Mouse (Mus musculus) spleen, postnatal 0 days (tissue): ENCODE data around the gene Dcaf11. TPM values are rescaled to one million over a fixed set of nuclear protein-coding genes. Genes with fewer than 3 reads are reported as not detected.

Source experiments
- polyA plus RNA-seq: library from polyadenylated mRNA; unstranded; fragments of >200 nt; fragmentation: Nextera tagmentation; extraction: Ambion mirVana; gene quantifications from 2 replicates; pipeline ENCODE4 v1.2.1, GENCODE M21; 2015

Gene Dcaf11
- 36.9 and 41.9 TPM in 2 replicates for polyA plus RNA-seq

GRCm38 (mm10) chr14:55559799-55560201, at the start of gene Dcaf11:
Dcaf11 (plus strand) TSS chr14:55560006.

GRCm38 (mm10) chr14:55510125-55510731, 49.6 kb upstream of the Dcaf11 start, which contains the start of gene Cpne6:
Cpne6 (plus strand) TSS chr14:55510445.

GRCm38 (mm10) chr14:55524785-55525184, 35.0 kb upstream of the Dcaf11 start, which contains the start of gene Nrl:
Nrl (minus strand) TSS chr14:55524981.

GRCm38 (mm10) chr14:55540067-55540786, 19.6 kb upstream of the Dcaf11 start, which contains the start of gene Pck2:
Pck2 (plus strand) TSS chr14:55540266.

GRCm38 (mm10) chr14:55560202-55561073, 632 bp downstream of the Dcaf11 start, which contains the start of gene A730061H03Rik:
A730061H03Rik (minus strand) TSS chr14:55560406.

GRCm38 (mm10) chr14:55575302-55575701, 15.5 kb downstream of the Dcaf11 start, which contains the start of gene Fitm1:
Fitm1 (plus strand) TSS chr14:55575617.

GRCm38 (mm10) chr14:55577871-55578667, 18.3 kb downstream of the Dcaf11 start, which contains the start of gene Psme1:
Psme1 (plus strand) TSS chr14:55578123.

GRCm38 (mm10) chr14:55584702-55585565, 25.1 kb downstream of the Dcaf11 start, which contains the start of gene Emc9:
Emc9 (minus strand) TSS chr14:55585302.

GRCm38 (mm10) chr14:55590748-55591330, 31.0 kb downstream of the Dcaf11 start, which contains the start of gene Psme2:
Psme2 (minus strand) TSS chr14:55591113.

GRCm38 (mm10) chr14:55591331-55591891, 31.6 kb downstream of the Dcaf11 start, which contains the start of gene Rnf31:
Rnf31 (plus strand) TSS chr14:55591708.

GRCm38 (mm10) chr14:55603271-55603632, 43.4 kb downstream of the Dcaf11 start, which contains the start of gene Irf9:
Irf9 (plus strand) TSS chr14:55603571.

GRCm38 (mm10) chr14:55617822-55618221, 58.0 kb downstream of the Dcaf11 start, which contains the start of gene Rec8:
Rec8 (plus strand) TSS chr14:55618037.

Other genes with a start within 250 kb of the Dcaf11 start
- 69.5 and 75.3 TPM in 2 replicates for gene Dhrs4, start 81.2 kb upstream of the Dcaf11 start, polyA plus RNA-seq
- gene Carmil3, start 69.4 kb upstream of the Dcaf11 start, polyA plus RNA-seq: 0.37 and 0.76 TPM in 2 replicates
- 0.10 and 0.12 TPM in 2 replicates for gene Cpne6, start 49.6 kb upstream of the Dcaf11 start, polyA plus RNA-seq
- not detected in 2 replicates for gene Nrl, start 35.0 kb upstream of the Dcaf11 start, polyA plus RNA-seq
- gene Pck2, start 19.7 kb upstream of the Dcaf11 start, polyA plus RNA-seq: 74.2 and 76.3 TPM in 2 replicates
- 2.7 and 3.2 TPM in 2 replicates for gene A730061H03Rik, start 400 bp downstream of the Dcaf11 start, polyA plus RNA-seq
- gene Fitm1, start 15.6 kb downstream of the Dcaf11 start, polyA plus RNA-seq: 0.37 and 0.45 TPM in 2 replicates
- gene Psme1, start 18.1 kb downstream of the Dcaf11 start, polyA plus RNA-seq: 145 and 162 TPM in 2 replicates
- gene Emc9, start 25.3 kb downstream of the Dcaf11 start, polyA plus RNA-seq: 46.7 and 47.4 TPM in 2 replicates
- 233 and 255 TPM in 2 replicates for gene Psme2, start 31.1 kb downstream of the Dcaf11 start, polyA plus RNA-seq
- gene Rnf31, start 31.7 kb downstream of the Dcaf11 start, polyA plus RNA-seq: 16.4 and 19.3 TPM in 2 replicates
- gene Irf9, start 43.6 kb downstream of the Dcaf11 start, polyA plus RNA-seq: 34.6 and 38.5 TPM in 2 replicates
- gene Rec8, start 58.0 kb downstream of the Dcaf11 start, polyA plus RNA-seq: 5.8 and 7.8 TPM in 2 replicates
- 24.1 and 28.0 TPM in 2 replicates for gene Ipo4, start 76.0 kb downstream of the Dcaf11 start, polyA plus RNA-seq
- 0.64 and 1.7 TPM in 2 replicates for gene Gm49378, start 77.9 kb downstream of the Dcaf11 start, polyA plus RNA-seq
- gene Tm9sf1, start 83.8 kb downstream of the Dcaf11 start, polyA plus RNA-seq: 56.5 and 57.4 TPM in 2 replicates
- gene Tssk4, start 90.2 kb downstream of the Dcaf11 start, polyA plus RNA-seq: 0.56 and 0.63 TPM in 2 replicates
- 30.4 TPM in 2 replicates for gene Mdp1, start 100.5 kb downstream of the Dcaf11 start, polyA plus RNA-seq
- 27.5 and 30.5 TPM in 2 replicates for gene Gmpr2, start 111.9 kb downstream of the Dcaf11 start, polyA plus RNA-seq
- 303 and 330 TPM in 2 replicates for gene Nedd8, start 112.1 kb downstream of the Dcaf11 start, polyA plus RNA-seq
- 25.8 and 29.4 TPM in 2 replicates for gene Tinf2, start 121.8 kb downstream of the Dcaf11 start, polyA plus RNA-seq
- 1.5 and 2.0 TPM in 2 replicates for gene Tgm1, start 153.9 kb downstream of the Dcaf11 start, polyA plus RNA-seq
- 9.9 and 14.2 TPM in 2 replicates for gene Rabggta, start 162.3 kb downstream of the Dcaf11 start, polyA plus RNA-seq
- 29.1 and 35.1 TPM in 2 replicates for gene Dhrs1, start 185.7 kb downstream of the Dcaf11 start, polyA plus RNA-seq
- 28.7 and 31.5 TPM in 2 replicates for gene Nop9, start 185.7 kb downstream of the Dcaf11 start, polyA plus RNA-seq
- 0.23 TPM in 1 of 2 replicates, not detected in the other for gene Cideb, start 198.5 kb downstream of the Dcaf11 start, polyA plus RNA-seq
- 0.49 and 0.78 TPM in 2 replicates for gene Ltb4r2, start 201.4 kb downstream of the Dcaf11 start, polyA plus RNA-seq
- gene Ltb4r1, start 206.0 kb downstream of the Dcaf11 start, polyA plus RNA-seq: 33.2 and 51.6 TPM in 2 replicates
- 1.9 and 3.1 TPM in 2 replicates for gene Adcy4, start 224.1 kb downstream of the Dcaf11 start, polyA plus RNA-seq
- 28.4 and 31.4 TPM in 2 replicates for gene Ripk3, start 228.9 kb downstream of the Dcaf11 start, polyA plus RNA-seq